Mouse (Mus musculus) liver, embryonic 12.5 days (tissue): Measurements from ENCODE around the gene Adora3. TPM values are rescaled to one million over a fixed set of nuclear protein-coding genes. Genes with fewer than 3 reads are reported as not detected.
"Not testable (repeated sequence)": the region's sequence is repeated elsewhere in the genome, so short reads cannot be mapped to it uniquely, and the experiment has no call there.

Experiments
- ATAC-seq: fragments of 200-750 bp; cut with Nextera tagmentation; 2 replicates; pipeline ENCODE4 v1.8.0; 2017; ENCODE audit warnings: moderate number of reproducible peaks, mild to moderate bottlenecking, moderate library complexity
- H3K27ac ChIP-seq: fragments of 300-500 bp; sonication (generic); 2 replicates; pipeline ENCODE4 v1.5.1; 2016; ENCODE audit warnings: mild to moderate bottlenecking
- H3K27me3 ChIP-seq: fragments of 300-500 bp; sonication (generic); replicated peaks from 2 replicates; pipeline ENCODE4 v1.6.1; 2016; ENCODE audit warnings: mild to moderate bottlenecking, moderate library complexity
- H3K36me3 ChIP-seq: fragments of 300-500 bp; sonication (generic); 2 replicates; pipeline ENCODE4 v1.6.1; 2016; ENCODE audit warnings: mild to moderate bottlenecking, moderate library complexity
- H3K4me1 ChIP-seq: fragments of 300-500 bp; sonication (generic); 2 replicates; pipeline ENCODE4 v1.6.1; 2016
- H3K4me2 ChIP-seq: fragments of 300-500 bp; sonication (generic); 2 replicates; pipeline ENCODE4 v1.6.1; 2016; ENCODE audit warnings: mild to moderate bottlenecking, moderate library complexity
- H3K4me3 ChIP-seq: fragments of 300-500 bp; sonication (generic); 2 replicates; pipeline ENCODE4 v1.5.1; 2016; ENCODE audit warnings: mild to moderate bottlenecking, moderate library complexity
- H3K9ac ChIP-seq: fragments of 300-500 bp; sonication (generic); 2 replicates; pipeline ENCODE4 v1.6.1; 2016; ENCODE audit warnings: mild to moderate bottlenecking, moderate library complexity
- H3K9me3 ChIP-seq: fragments of 300-500 bp; sonication (generic); replicated peaks from 2 replicates; pipeline ENCODE4 v1.6.1; 2016; ENCODE audit warnings: mild to moderate bottlenecking, moderate library complexity
- WGBS: fragments of 180-500 bp; shearing (Covaris S2); methylation state at CpG from one replicate; pipeline ENCODE4 v1.1.7; 2016; ENCODE audit not compliant: insufficient replicate concordance; 5-methylcytosine and 5-hydroxymethylcytosine counted together
- polyA plus RNA-seq: library from polyadenylated mRNA; unstranded; fragments of >200 nt; fragmentation: Nextera tagmentation; extraction: Ambion mirVana; gene quantifications from 2 replicates; pipeline ENCODE4 v1.2.1, GENCODE M21; 2016

Adora3 gene
- polyA plus RNA-seq, 1 experiment from 2014 or later = 0.17 TPM

DNA sequence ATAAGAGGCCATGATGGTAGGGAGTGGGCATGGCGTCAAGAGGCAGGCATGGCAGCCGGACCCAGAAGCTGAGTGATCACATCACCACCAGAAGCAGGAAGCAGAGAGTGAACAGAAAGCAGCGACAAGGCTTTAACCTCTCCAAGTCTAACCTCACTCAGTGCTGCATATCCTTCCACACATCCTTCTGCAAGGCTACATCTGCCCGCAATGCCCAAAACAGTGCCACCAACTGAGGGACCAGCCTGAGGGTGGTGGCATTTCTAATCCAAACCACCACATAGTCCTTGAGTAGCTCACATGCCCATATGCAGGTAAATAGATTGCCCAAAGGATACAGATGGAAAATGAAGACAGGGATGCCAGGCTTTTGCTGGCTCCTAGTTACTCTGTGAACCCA, 38.3 kb downstream of the Adora3 start:
- WGBS = 75% methylated on average over 4 of the region's 4 CpGs
- H3K27me3 ChIP-seq = peaks cover 5% of the 10 kb centered on the region; the same call in 1 of the 2 replicates
- H3K27ac ChIP-seq = no peak overlapping the region
- H3K4me1 ChIP-seq = peaks cover 42% of the 10 kb centered on the region
- no peaks in the 10 kb centered on the region for H3K9me3 ChIP-seq
- no peaks in the 10 kb centered on the region for H3K36me3 ChIP-seq
- ATAC-seq = no peak
- H3K9ac ChIP-seq = no peak overlapping the region
- no peak overlapping the region for H3K4me2 ChIP-seq
- H3K4me3 ChIP-seq = no peak overlapping the region

DNA sequence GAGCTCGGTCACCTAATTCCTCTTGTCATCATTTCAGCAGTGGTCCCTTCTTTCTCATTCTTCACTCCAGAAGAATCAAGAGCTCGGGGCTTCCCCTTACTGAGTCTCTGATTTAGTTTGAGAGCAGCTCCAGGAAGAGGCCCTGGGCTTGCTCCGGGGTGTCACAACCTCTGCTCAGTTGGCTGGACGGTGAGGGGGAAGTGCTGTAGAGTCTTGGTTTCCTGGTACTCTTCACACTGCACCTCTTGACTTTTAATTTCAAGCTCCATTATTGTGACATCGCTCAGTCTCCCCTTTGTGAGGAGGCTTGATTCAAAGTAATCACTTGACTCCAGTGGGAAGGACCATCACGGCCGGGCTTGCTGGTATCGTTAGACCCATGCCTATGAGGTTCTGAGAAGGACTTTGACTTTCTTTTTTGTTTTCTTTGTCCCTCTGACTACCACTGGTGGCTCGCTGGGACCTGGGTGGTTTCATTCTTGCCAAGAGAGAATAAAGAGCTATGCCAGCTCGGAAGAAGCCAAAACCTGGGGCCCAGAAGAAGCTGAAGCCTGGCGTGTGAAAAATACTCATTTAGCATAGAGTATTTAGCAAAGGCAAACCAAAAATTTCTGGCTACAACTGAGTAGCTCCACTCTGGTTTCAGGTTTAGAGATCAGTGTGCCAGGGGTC, 40.0 kb downstream of the Adora3 start:
- Histone ChIP-seq H3K4me1 (peaks cover 42% of the 10 kb centered on the region), H3K27me3 (peaks cover 5% of the 10 kb centered on the region; the same call in 1 of the 2 replicates), H3K4me2 (no peak overlapping the region), H3K9ac (no peak overlapping the region), H3K4me3 (no peak overlapping the region), H3K27ac (no peak overlapping the region), H3K36me3 (no peaks in the 10 kb centered on the region), H3K9me3 (no peaks in the 10 kb centered on the region)
- 43% methylated on average over 11 of the region's 11 CpGs for WGBS
- ATAC-seq = no peak

- WGBS = 39% methylated on average over 9 of the region's 9 CpGs
- H3K9me3 ChIP-seq = no peaks in the 10 kb centered on the region
- H3K4me3 ChIP-seq = no peak overlapping the region
- H3K27ac ChIP-seq = no peak overlapping the region
- no peak overlapping the region for H3K9ac ChIP-seq
- no peak for ATAC-seq
- peaks cover 5% of the 10 kb centered on the region; the same call in 1 of the 2 replicates for H3K27me3 ChIP-seq
- H3K4me1 ChIP-seq = peaks cover 49% of the 10 kb centered on the region
- H3K4me2 ChIP-seq = no peak overlapping the region
- no peaks in the 10 kb centered on the region for H3K36me3 ChIP-seq
These were observed 41.6 kb downstream of the Adora3 start for GRCm38 (mm10) chr3:105912097-105912880.

- H3K9me3 ChIP-seq = no peaks in the 10 kb centered on the region
- peaks cover 5% of the 10 kb centered on the region; the same call in 1 of the 2 replicates for H3K27me3 ChIP-seq
- 9% methylated on average over 10 of the region's 10 CpGs for WGBS
- H3K36me3 ChIP-seq = no peaks in the 10 kb centered on the region
- peak overlapping the region; percentile 56 for H3K4me2 ChIP-seq
- peak overlapping the region; percentile 38 for H3K27ac ChIP-seq
- H3K9ac ChIP-seq = peak overlapping the region; percentile 23; the same call in 1 of the 2 replicates
- peak; percentile 77 for ATAC-seq
- H3K4me3 ChIP-seq = peak overlapping the region; percentile 7; the same call in 1 of the 2 replicates
- H3K4me1 ChIP-seq = peaks cover 61% of the 10 kb centered on the region
These were observed 43.4 kb downstream of the Adora3 start for GRCm38 (mm10) chr3:105913839-105914681.

DNA sequence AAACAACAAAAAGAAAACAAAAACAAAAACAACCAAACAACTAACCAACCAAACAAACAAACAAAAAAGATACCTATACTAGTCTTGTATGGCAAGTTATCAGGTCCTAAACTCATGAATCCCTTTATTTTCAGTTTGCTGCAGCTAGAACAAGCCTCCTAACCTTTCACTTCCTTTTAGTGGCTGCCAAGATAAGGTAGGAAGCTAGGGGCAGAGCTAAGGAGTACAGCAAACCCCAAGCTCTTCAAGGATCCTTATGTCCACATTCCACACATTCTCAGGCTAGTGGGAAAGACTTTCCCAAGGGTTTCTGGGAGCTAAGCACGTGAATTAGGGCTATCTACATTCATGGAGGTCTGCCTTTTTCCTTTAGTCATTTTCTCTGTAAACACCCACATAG, 44.6 kb downstream of the Adora3 start:
- Histone ChIP-seq H3K9ac (no peak overlapping the region), H3K9me3 (no peaks in the 10 kb centered on the region), H3K27ac (no peak overlapping the region; the same call in 1 of the 2 replicates), H3K36me3 (no peaks in the 10 kb centered on the region), H3K27me3 (peaks cover 5% of the 10 kb centered on the region; the same call in 1 of the 2 replicates), H3K4me2 (no peak overlapping the region), H3K4me1 (peaks cover 73% of the 10 kb centered on the region), H3K4me3 (no peak overlapping the region)
- ATAC-seq = no peak
- 23% methylated on average over 1 of the region's 1 CpGs for WGBS

DNA sequence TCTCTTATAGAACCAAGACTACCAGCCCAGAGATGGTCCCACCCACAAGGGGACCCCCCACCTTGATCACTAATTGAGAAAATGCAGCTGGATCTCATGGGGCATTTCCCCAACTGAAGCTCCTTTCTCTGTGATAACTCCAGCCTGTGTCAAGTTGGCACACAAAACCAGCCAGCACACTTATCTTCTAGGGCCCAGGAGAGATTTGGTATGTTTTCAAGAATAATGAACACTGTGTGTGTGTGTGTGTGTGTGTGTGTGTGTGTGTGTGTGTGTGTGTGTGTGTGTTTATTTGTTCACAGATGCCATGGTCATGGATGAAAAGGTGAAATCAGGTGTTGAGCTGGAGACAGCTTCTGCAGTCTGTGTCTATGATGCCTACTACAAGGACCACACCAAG, 45.8 kb downstream of the Adora3 start:
- H3K4me3 ChIP-seq, H3K9me3 ChIP-seq, H3K27ac ChIP-seq, H3K27me3 ChIP-seq, ATAC-seq, H3K4me2 ChIP-seq, H3K9ac ChIP-seq, H3K36me3 ChIP-seq: not testable (repeated sequence)
- H3K4me1 ChIP-seq = peaks cover 80% of the 10 kb centered on the region

DNA sequence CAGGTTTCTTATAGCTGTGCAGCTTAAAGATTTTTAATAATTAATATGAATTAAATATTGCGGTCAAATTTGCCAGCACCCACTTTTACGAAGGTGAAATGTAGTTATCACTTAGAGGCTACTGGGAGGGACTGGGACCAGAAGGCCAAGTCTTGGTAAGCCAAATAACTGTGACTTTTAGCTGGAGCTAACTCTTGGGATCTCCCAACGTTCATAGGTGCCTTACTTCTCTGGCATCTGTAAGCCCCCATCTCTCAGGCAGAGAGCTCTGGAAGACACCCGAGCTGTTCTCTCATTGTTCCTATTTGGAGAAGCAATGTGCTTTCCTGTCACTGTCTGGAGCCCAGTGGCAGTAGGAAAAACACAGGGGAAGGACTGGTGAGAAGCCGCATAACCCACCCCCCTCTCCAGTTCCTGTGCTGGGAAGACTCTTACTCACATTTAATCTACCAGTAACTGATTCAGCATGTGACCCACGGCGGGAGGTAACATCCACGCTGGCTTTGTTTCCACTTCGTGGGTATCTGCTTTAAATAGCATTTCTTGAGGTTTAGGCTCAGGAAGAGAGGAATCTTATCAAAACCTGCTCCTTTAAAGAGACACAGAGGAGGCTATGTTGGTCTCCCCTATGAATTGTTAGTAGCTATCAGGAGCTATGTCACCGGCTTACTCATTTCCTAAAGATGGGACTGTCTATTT, 47.1 kb downstream of the Adora3 start:
- H3K4me3 ChIP-seq = no peak overlapping the region
- 29% methylated on average over 10 of the region's 10 CpGs for WGBS
- no peak overlapping the region for H3K9ac ChIP-seq
- no peak for ATAC-seq
- H3K36me3 ChIP-seq = no peaks in the 10 kb centered on the region
- H3K9me3 ChIP-seq = no peaks in the 10 kb centered on the region
- H3K27me3 ChIP-seq = no peaks in the 10 kb centered on the region
- H3K4me1 ChIP-seq = peaks cover 71% of the 10 kb centered on the region
- no peak overlapping the region for H3K27ac ChIP-seq
- no peak overlapping the region for H3K4me2 ChIP-seq

DNA sequence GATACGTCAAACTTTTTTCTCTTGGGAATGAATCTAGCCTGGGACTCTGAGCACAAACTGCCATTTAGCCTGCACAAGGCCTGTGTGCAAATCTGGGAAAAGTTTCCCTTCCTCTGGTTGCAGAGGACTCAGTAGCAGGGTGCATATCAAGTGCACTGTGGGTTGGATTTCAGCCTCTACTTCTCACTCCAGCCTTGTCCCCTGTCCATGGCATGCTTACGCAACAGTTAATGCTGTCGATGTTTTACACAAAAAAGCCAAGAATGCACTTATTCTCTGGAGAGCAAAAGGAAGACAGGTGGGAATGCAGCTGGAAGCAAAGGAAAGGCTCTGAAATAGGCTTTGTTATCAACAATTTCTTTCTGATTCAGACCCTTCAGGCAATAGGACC, 47.7 kb downstream of the Adora3 start:
- H3K36me3 ChIP-seq = no peaks in the 10 kb centered on the region
- H3K9ac ChIP-seq = no peak overlapping the region
- WGBS = 39% methylated on average over 3 of the region's 3 CpGs
- no peak overlapping the region for H3K4me3 ChIP-seq
- H3K4me2 ChIP-seq = no peak overlapping the region
- no peaks in the 10 kb centered on the region for H3K9me3 ChIP-seq
- H3K4me1 ChIP-seq = peaks cover 68% of the 10 kb centered on the region
- H3K27me3 ChIP-seq = no peaks in the 10 kb centered on the region
- no peak for ATAC-seq
- no peak overlapping the region for H3K27ac ChIP-seq

- H3K4me1 ChIP-seq = peaks cover 62% of the 10 kb centered on the region
- not testable (repeated sequence) for ATAC-seq, H3K4me3 ChIP-seq, H3K9ac ChIP-seq, H3K4me2 ChIP-seq, H3K27ac ChIP-seq, H3K36me3 ChIP-seq, H3K9me3 ChIP-seq, H3K27me3 ChIP-seq
These were observed 50.1 kb downstream of the Adora3 start for GRCm38 (mm10) chr3:105920743-105921142.

DNA sequence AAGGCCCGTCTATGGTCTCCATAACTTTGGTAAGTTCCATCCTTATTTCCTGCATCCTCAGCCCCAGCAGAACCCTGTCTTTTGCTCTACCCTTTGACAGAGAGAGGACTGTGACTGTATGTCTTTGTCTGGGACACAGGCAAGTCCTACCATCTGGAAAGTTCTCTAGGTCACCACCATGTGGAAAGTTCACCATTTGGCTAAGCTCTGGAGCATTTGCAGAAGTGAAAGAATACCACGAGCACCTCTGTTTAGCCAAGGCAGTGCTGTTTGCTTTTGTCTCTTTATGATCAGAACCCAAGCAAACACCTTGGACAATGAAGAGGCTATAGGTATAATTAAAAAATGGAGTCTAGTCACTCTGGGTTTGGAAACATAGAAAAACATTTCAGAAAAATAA, 51.3 kb downstream of the Adora3 start:
- Histone ChIP-seq H3K4me1 (peaks cover 61% of the 10 kb centered on the region), H3K4me2 (no peak overlapping the region), H3K27me3 (no peaks in the 10 kb centered on the region), H3K4me3 (no peak overlapping the region), H3K27ac (no peak overlapping the region), H3K36me3 (no peaks in the 10 kb centered on the region), H3K9ac (no peak overlapping the region), H3K9me3 (no peaks in the 10 kb centered on the region)
- 61% methylated on average over 2 of the region's 2 CpGs for WGBS
- no peak for ATAC-seq

DNA sequence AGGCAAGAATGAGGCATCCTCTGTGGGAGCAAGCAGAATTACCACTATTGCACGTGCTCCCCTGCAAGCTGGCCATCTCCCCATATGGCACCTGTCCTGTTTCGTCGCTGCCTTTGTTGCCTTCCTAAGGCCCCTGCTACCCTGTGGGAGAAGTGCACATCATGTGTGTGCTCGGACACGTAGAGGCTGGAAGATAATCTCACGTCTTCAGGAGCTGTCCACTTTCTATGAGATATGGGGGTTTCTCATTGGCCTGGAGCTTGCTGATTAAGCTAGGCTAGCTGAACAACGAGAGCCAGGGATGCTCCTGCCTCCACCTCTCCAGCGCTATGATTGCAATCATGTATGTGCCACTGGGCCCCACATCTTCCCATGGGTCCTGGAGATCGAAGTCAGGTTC, 54.0 kb downstream of the Adora3 start:
- peak; percentile 54 for ATAC-seq
- Histone ChIP-seq H3K27ac (no peak overlapping the region), H3K27me3 (no peaks in the 10 kb centered on the region), H3K9ac (no peak overlapping the region), H3K9me3 (no peaks in the 10 kb centered on the region), H3K36me3 (no peaks in the 10 kb centered on the region), H3K4me2 (no peak overlapping the region), H3K4me3 (no peak overlapping the region), H3K4me1 (peaks cover 57% of the 10 kb centered on the region)
- WGBS = 46% methylated on average over 9 of the region's 9 CpGs
